Mouse (Mus musculus) midbrain, embryonic 10.5 days (tissue): Measurements from ENCODE around the gene Hist1h4c. TPM values are rescaled to one million over a fixed set of nuclear protein-coding genes. Genes with fewer than 3 reads are reported as not detected.
A peak's percentile ranks its signal among the peaks of the same experiment; 100 is the strongest.
"Not testable (repeated sequence)": the region's sequence is repeated elsewhere in the genome, so short reads cannot be mapped to it uniquely, and the experiment has no call there.

Experiments
- DNase-seq: peaks from one replicate; pipeline ENCODE4 v3.0.0-alpha.2; 2017; ENCODE audit warnings: low spot score
- H3K27ac ChIP-seq: fragments of 300-500 bp; sonication (generic); replicated peaks from 2 replicates; pipeline ENCODE4 v1.5.1; 2016; ENCODE audit warnings: mild to moderate bottlenecking
- H3K27me3 ChIP-seq: fragments of 300-500 bp; sonication (generic); 2 replicates; pipeline ENCODE4 v1.6.1; 2016; ENCODE audit warnings: low read depth, mild to moderate bottlenecking; ENCODE audit not compliant: poor library complexity, severe bottlenecking
- H3K36me3 ChIP-seq: fragments of 300-500 bp; sonication (generic); 2 replicates; pipeline ENCODE4 v1.6.1; 2016; ENCODE audit warnings: mild to moderate bottlenecking, moderate library complexity
- H3K4me1 ChIP-seq: fragments of 300-500 bp; sonication (generic); 2 replicates; pipeline ENCODE4 v1.6.1; 2016
- H3K4me3 ChIP-seq: fragments of 300-500 bp; sonication (generic); 2 replicates; pipeline ENCODE4 v1.5.1; 2016; ENCODE audit warnings: mild to moderate bottlenecking, moderate library complexity
- H3K9me3 ChIP-seq: fragments of 300-500 bp; sonication (generic); replicated peaks from 2 replicates; pipeline ENCODE4 v1.6.1; 2016; ENCODE audit warnings: mild to moderate bottlenecking
- WGBS: fragments of 180-500 bp; shearing (Covaris S2); methylation state at CpG from one replicate; pipeline ENCODE4 v1.1.7; 2016; 5-methylcytosine and 5-hydroxymethylcytosine counted together
- polyA plus RNA-seq: library from polyadenylated mRNA; unstranded; fragments of >200 nt; fragmentation: Nextera tagmentation; extraction: Ambion mirVana; gene quantifications from 2 replicates; pipeline ENCODE4 v1.2.1, GENCODE M21; 2016

Hist1h4c gene
- 4.9 and 5.1 TPM in 2 replicates for polyA plus RNA-seq

- no peaks in the 10 kb centered on the region for H3K36me3 ChIP-seq
- DNase-seq = peak; percentile 97
- H3K27ac ChIP-seq = peak within 1 kb of the TSS; percentile 88
- peak within 1 kb of the TSS; percentile 60 for H3K4me3 ChIP-seq
- no peaks in the 10 kb centered on the region for H3K9me3 ChIP-seq
- 0% methylated on average over 20 of the region's 22 CpGs for WGBS
- no peaks in the 10 kb centered on the region for H3K27me3 ChIP-seq
- peaks cover 30% of the 10 kb centered on the region for H3K4me1 ChIP-seq
These were observed at the start of gene Hist1h4c for GRCm38 (mm10) chr13:23698300-23698693. Gene Hist1h4c (minus strand): TSS chr13:23698454.

GRCm38 (mm10) chr13:23747892-23748288 is 49.6 kb upstream of the Hist1h4c start:
- H3K4me1 ChIP-seq = peaks cover 38% of the 10 kb centered on the region
- no peaks in the 10 kb centered on the region for H3K27me3 ChIP-seq
- H3K36me3 ChIP-seq = no peaks in the 10 kb centered on the region
- peak overlapping the region; percentile 97 for H3K27ac ChIP-seq
- no peaks in the 10 kb centered on the region for H3K9me3 ChIP-seq
- WGBS = 10% methylated on average over 4 of the region's 4 CpGs
- peak overlapping the region; percentile 59 for H3K4me3 ChIP-seq
- peak; percentile 50 for DNase-seq

- H3K9me3 ChIP-seq = no peaks in the 10 kb centered on the region
- no peaks in the 10 kb centered on the region for H3K36me3 ChIP-seq
- H3K4me1 ChIP-seq = peaks cover 35% of the 10 kb centered on the region
- DNase-seq = peak; percentile 32
- H3K27ac ChIP-seq = peak overlapping the region; percentile 97
- WGBS = 2% methylated on average over 13 of the region's 13 CpGs
- H3K27me3 ChIP-seq = no peaks in the 10 kb centered on the region
- H3K4me3 ChIP-seq = peak overlapping the region; percentile 59
These were observed 49.0 kb upstream of the Hist1h4c start for GRCm38 (mm10) chr13:23747081-23747891.

GRCm38 (mm10) chr13:23746201-23747080 is 48.2 kb upstream of the Hist1h4c start, which contains the start of gene Hist1h2bb:
Gene Hist1h2bb (plus strand): TSS chr13:23746734.
- WGBS = under 1% methylated on average over 44 of the region's 58 CpGs
- Histone ChIP-seq H3K27ac (peak within 1 kb of the TSS; percentile 97), H3K4me1 (peaks cover 36% of the 10 kb centered on the region), H3K4me3 (peak within 1 kb of the TSS; percentile 59)
- not testable (repeated sequence) for H3K36me3 ChIP-seq, H3K27me3 ChIP-seq, H3K9me3 ChIP-seq
- peak; percentile 79 for DNase-seq

GRCm38 (mm10) chr13:23745381-23746161 is 47.3 kb upstream of the Hist1h4c start, which contains the start of gene Hist1h3c:
Gene Hist1h3c (minus strand): TSS chr13:23745602.
- H3K27me3 ChIP-seq = no peaks in the 10 kb centered on the region
- H3K27ac ChIP-seq = peak within 1 kb of the TSS; percentile 97
- no peaks in the 10 kb centered on the region for H3K9me3 ChIP-seq
- peak; percentile 82 for DNase-seq
- WGBS = under 1% methylated on average over 27 of the region's 28 CpGs
- H3K36me3 ChIP-seq = no peaks in the 10 kb centered on the region
- H3K4me1 ChIP-seq = peaks cover 41% of the 10 kb centered on the region
- peak within 1 kb of the TSS; percentile 59 for H3K4me3 ChIP-seq

- Histone ChIP-seq H3K36me3 (no peaks in the 10 kb centered on the region), H3K4me3 (peak overlapping the region; percentile 59), H3K9me3 (no peaks in the 10 kb centered on the region), H3K4me1 (peaks cover 49% of the 10 kb centered on the region), H3K27me3 (no peaks in the 10 kb centered on the region), H3K27ac (peak overlapping the region; percentile 97)
- WGBS = 3% methylated on average over 16 of the region's 36 CpGs
- DNase-seq = no peak
These were observed 46.4 kb upstream of the Hist1h4c start for GRCm38 (mm10) chr13:23744421-23745380.

GRCm38 (mm10) chr13:23743963-23744362 is 45.7 kb upstream of the Hist1h4c start:
- peaks cover 57% of the 10 kb centered on the region for H3K4me1 ChIP-seq
- H3K27ac ChIP-seq = peak overlapping the region; percentile 97
- WGBS = 55% methylated on average over 4 of the region's 4 CpGs
- H3K36me3 ChIP-seq = no peaks in the 10 kb centered on the region
- no peaks in the 10 kb centered on the region for H3K27me3 ChIP-seq
- H3K9me3 ChIP-seq = no peaks in the 10 kb centered on the region
- H3K4me3 ChIP-seq = peak overlapping the region; percentile 59
- no peak for DNase-seq

- no peaks in the 10 kb centered on the region for H3K27me3 ChIP-seq
- H3K4me3 ChIP-seq = no peak overlapping the region
- H3K36me3 ChIP-seq = no peaks in the 10 kb centered on the region
- DNase-seq = peak; percentile 11
- H3K4me1 ChIP-seq = peaks cover 53% of the 10 kb centered on the region
- H3K27ac ChIP-seq = peak overlapping the region; percentile 75
- WGBS = 85% methylated on average over 5 of the region's 5 CpGs
- no peaks in the 10 kb centered on the region for H3K9me3 ChIP-seq
These were observed 45.0 kb upstream of the Hist1h4c start for GRCm38 (mm10) chr13:23743215-23743614.

- DNase-seq = peak; percentile 9
- Histone ChIP-seq H3K27me3 (no peaks in the 10 kb centered on the region), H3K9me3 (no peaks in the 10 kb centered on the region), H3K4me1 (peaks cover 46% of the 10 kb centered on the region), H3K4me3 (no peak overlapping the region), H3K36me3 (no peaks in the 10 kb centered on the region), H3K27ac (peak overlapping the region; percentile 46; the same call in 1 of the 2 replicates)
These were observed 43.8 kb upstream of the Hist1h4c start for GRCm38 (mm10) chr13:23742007-23742406.

GRCm38 (mm10) chr13:23740910-23741309 is 42.7 kb upstream of the Hist1h4c start:
- Histone ChIP-seq H3K4me1 (peaks cover 46% of the 10 kb centered on the region), H3K27ac (peak overlapping the region; percentile 96), H3K36me3 (no peaks in the 10 kb centered on the region), H3K9me3 (no peaks in the 10 kb centered on the region), H3K4me3 (peak overlapping the region; percentile 67), H3K27me3 (no peaks in the 10 kb centered on the region)
- DNase-seq = no peak
- WGBS = 63% methylated on average over 5 of the region's 5 CpGs

- Histone ChIP-seq H3K27me3 (no peaks in the 10 kb centered on the region), H3K36me3 (no peaks in the 10 kb centered on the region), H3K27ac (peak overlapping the region; percentile 96), H3K4me3 (peak overlapping the region; percentile 67), H3K9me3 (no peaks in the 10 kb centered on the region), H3K4me1 (peaks cover 46% of the 10 kb centered on the region)
- 42% methylated on average over 13 of the region's 13 CpGs for WGBS
- peak; percentile 12 for DNase-seq
These were observed 42.1 kb upstream of the Hist1h4c start for GRCm38 (mm10) chr13:23740256-23740840.
